Mouse (Mus musculus): Measurements from ENCODE around the gene Kcnj1. TPM values are rescaled to one million over a fixed set of nuclear protein-coding genes. Genes with fewer than 3 reads are reported as not detected.

Gene Kcnj1
- polyA plus RNA-seq (2012; rRNA removed) (not detected in 2 replicates), polyA plus RNA-seq (2014; fragmentation: Nextera tagmentation; extraction: Ambion mirVana) (not detected in 2 replicates)

DNA sequence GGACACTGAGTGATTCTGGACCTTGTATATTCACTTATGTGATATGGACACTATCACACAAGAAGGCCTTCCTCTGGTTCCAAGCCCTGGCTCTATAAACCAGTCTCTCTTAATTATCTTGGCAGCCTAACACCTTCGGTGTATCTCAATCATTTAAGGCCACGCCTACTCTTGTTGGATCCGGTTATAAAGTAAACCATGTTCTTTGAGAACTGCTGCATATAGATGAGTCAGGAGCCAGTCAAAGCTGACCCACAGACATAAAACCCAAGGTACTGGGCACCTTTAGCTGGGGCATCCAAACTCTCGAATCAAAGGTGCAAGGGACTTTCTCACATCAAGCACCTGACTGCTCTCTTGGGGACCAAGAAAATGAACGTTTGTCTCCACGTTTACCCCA, at the start of gene Kcnj1:
Kcnj1 (plus strand) TSS at position 292 of the 400 bp plus-strand sequence.
- no peak within 1 kb of the TSS for H3K4me2 ChIP-seq (replicated peaks; ENCODE audit: low read depth, low read length, severe bottlenecking)
- WGBS = 85% methylated on average over 6 of the region's 6 CpGs
- no peaks in the 10 kb centered on the region for H3K36me3 ChIP-seq (ENCODE audit: control insufficient read depth, insufficient read depth, low read length)
- H3K27ac ChIP-seq (replicated peaks; ENCODE audit: low read depth, low read length) = no peak within 1 kb of the TSS
- DNase-seq (ENCODE audit: low spot score) = no peak
- H3K9ac ChIP-seq (ENCODE audit: low read depth, low read length, severe bottlenecking) = no peak within 1 kb of the TSS
- no peak for TF ChIP-seq POLR2A (IDR thresholded peaks at IDR 0.05; ENCODE audit: borderline replicate concordance, extremely low read depth, insufficient read depth, insufficient read length)
- H3K9me3 ChIP-seq (ENCODE audit: control insufficient read depth, low read length) = no peaks in the 10 kb centered on the region
- no peaks in the 10 kb centered on the region for H3K4me1 ChIP-seq (ENCODE audit: control insufficient read depth, insufficient read depth, low read length)
- ATAC-seq (ENCODE audit: low FRiP score, low read depth) = no peak
- H3K27me3 ChIP-seq (ENCODE audit: control insufficient read depth, insufficient read depth, low read length) = no peaks in the 10 kb centered on the region
- H3K4me3 ChIP-seq (replicated peaks; ENCODE audit: low read length) = no peak within 1 kb of the TSS

DNA sequence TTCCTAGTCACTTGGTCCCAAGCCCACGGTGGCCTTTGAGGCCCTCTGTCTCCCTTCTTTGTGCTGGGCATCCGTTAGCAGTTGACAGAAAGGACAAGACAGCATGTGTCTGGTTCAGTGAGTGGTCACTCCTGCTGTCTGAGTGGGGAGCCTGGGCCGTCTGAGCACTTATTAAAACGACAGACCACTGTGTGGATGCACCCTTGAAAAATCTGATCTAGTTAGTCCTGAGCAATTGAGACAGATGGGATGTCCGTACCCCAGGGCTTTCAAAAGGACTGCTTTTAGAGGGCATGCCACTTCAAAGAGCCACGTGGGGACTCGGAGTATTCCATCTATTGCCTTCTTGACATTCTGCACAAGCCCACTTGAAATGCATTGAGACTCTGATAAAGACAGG, 48.7 kb upstream of the Kcnj1 start:
- ATAC-seq (ENCODE audit: low FRiP score, low read depth) = no peak
- H3K4me3 ChIP-seq (replicated peaks; ENCODE audit: low read length) = no peak overlapping the region
- H3K27ac ChIP-seq (replicated peaks; ENCODE audit: low read depth, low read length) = no peak overlapping the region
- no peaks in the 10 kb centered on the region for H3K4me1 ChIP-seq (ENCODE audit: control insufficient read depth, insufficient read depth, low read length)
- no peak overlapping the region for H3K4me2 ChIP-seq (replicated peaks; ENCODE audit: low read depth, low read length, severe bottlenecking)
- H3K36me3 ChIP-seq (ENCODE audit: control insufficient read depth, insufficient read depth, low read length) = no peaks in the 10 kb centered on the region
- no peak for TF ChIP-seq POLR2A (IDR thresholded peaks at IDR 0.05; ENCODE audit: borderline replicate concordance, extremely low read depth, insufficient read depth, insufficient read length)
- no peak overlapping the region for H3K9ac ChIP-seq (ENCODE audit: low read depth, low read length, severe bottlenecking)
- WGBS = 51% methylated on average over 7 of the region's 7 CpGs
- H3K9me3 ChIP-seq (ENCODE audit: control insufficient read depth, low read length) = no peaks in the 10 kb centered on the region
- H3K27me3 ChIP-seq (ENCODE audit: control insufficient read depth, insufficient read depth, low read length) = no peaks in the 10 kb centered on the region
- DNase-seq (ENCODE audit: low spot score) = no peak

DNA sequence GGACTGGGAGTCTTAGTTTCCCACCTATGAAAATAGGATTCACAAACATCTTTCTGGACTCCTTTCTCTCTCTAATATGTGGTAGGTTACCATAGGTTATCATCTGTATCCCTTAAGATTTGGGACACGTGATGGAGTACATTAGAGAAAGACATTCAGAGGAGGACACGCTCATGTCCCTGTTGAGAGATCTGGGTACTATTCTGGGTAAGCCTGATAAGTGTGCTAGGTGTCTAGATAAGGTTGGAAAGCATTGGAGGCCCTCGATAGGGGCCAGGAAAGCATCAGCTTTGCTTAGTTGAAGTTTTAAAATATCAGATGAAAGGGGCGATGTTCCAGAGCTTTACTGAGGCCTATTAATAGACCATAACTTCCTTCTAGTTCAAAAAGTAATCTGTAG, 43.5 kb upstream of the Kcnj1 start:
- DNase-seq (ENCODE audit: low spot score) = no peak
- Histone ChIP-seq H3K9ac (ENCODE audit: low read depth, low read length, severe bottlenecking) (no peak overlapping the region), H3K4me2 (replicated peaks; ENCODE audit: low read depth, low read length, severe bottlenecking) (no peak overlapping the region), H3K4me1 (ENCODE audit: control insufficient read depth, insufficient read depth, low read length) (no peaks in the 10 kb centered on the region), H3K27ac (replicated peaks; ENCODE audit: low read depth, low read length) (no peak overlapping the region), H3K9me3 (ENCODE audit: control insufficient read depth, low read length) (no peaks in the 10 kb centered on the region), H3K27me3 (ENCODE audit: control insufficient read depth, insufficient read depth, low read length) (no peaks in the 10 kb centered on the region), H3K36me3 (ENCODE audit: control insufficient read depth, insufficient read depth, low read length) (no peaks in the 10 kb centered on the region), H3K4me3 (replicated peaks; ENCODE audit: low read length) (no peak overlapping the region)
- WGBS = 91% methylated on average over 4 of the region's 4 CpGs
- no peak for TF ChIP-seq POLR2A (IDR thresholded peaks at IDR 0.05; ENCODE audit: borderline replicate concordance, extremely low read depth, insufficient read depth, insufficient read length)
- ATAC-seq (ENCODE audit: low FRiP score, low read depth) = no peak

DNA sequence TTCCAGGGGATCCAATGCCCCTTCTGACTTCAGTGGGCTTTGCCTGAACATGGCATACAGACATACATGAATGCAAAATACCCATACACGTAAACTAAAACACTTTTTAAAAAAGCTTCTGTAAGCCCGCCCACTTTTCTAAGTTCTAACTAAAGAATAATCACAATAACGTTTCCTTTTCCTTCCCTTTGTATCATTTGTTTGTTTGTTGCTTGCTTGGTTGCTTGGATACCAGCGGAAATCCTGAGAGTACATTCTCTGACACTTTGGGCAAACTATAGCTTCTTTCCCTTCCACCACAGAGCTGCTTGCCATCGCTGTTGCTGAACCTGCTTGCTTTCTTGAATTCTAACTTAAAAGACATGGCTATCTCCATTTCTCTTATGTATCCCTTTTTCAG, 41.1 kb upstream of the Kcnj1 start:
- Histone ChIP-seq H3K4me3 (replicated peaks; ENCODE audit: low read length) (no peak overlapping the region), H3K36me3 (ENCODE audit: control insufficient read depth, insufficient read depth, low read length) (no peaks in the 10 kb centered on the region), H3K27me3 (ENCODE audit: control insufficient read depth, insufficient read depth, low read length) (no peaks in the 10 kb centered on the region), H3K9me3 (ENCODE audit: control insufficient read depth, low read length) (no peaks in the 10 kb centered on the region), H3K4me2 (replicated peaks; ENCODE audit: low read depth, low read length, severe bottlenecking) (no peak overlapping the region), H3K27ac (replicated peaks; ENCODE audit: low read depth, low read length) (no peak overlapping the region), H3K4me1 (ENCODE audit: control insufficient read depth, insufficient read depth, low read length) (no peaks in the 10 kb centered on the region), H3K9ac (ENCODE audit: low read depth, low read length, severe bottlenecking) (no peak overlapping the region)
- no peak for TF ChIP-seq POLR2A (IDR thresholded peaks at IDR 0.05; ENCODE audit: borderline replicate concordance, extremely low read depth, insufficient read depth, insufficient read length)
- ATAC-seq (ENCODE audit: low FRiP score, low read depth) (no peak), DNase-seq (ENCODE audit: low spot score) (no peak)
- WGBS = 78% methylated on average over 5 of the region's 5 CpGs

DNA sequence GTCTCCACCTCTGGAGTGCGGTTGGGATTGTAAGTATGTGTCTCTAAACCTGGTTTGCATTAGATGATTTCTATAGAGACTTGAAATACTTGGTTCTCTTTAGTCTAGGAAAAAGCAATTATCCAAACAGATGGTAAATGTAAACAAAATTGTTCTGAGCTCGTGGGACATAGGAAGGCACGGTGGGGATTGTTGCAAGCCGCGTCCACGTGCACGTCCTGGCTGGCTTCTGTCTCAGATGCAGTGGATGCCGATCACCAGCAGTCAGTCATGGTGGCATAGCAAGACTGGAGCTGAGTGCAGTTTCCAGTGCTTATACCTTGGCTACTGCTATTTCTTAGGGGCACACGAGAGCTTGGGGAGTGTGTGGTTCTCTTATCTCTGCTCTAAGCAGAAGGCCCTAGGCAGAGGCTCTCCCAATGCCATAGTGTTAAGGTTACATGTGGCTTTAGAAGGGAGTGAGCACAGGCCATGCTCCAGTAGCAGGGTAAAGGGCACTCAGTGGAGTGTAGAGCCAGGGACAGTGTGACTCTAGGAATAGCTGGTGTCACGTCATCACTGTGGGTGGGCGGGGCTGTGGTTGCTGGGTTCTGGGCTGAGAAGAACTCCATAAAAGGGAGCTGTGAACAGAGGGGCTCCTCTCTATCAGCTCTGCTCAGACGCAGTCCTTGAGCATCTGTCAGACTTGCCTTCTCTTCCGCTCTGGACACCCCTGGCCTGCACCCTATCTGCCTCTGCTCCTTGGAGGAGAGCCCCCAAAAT, 36.7 kb upstream of the Kcnj1 start:
- Histone ChIP-seq H3K4me2 (replicated peaks; ENCODE audit: low read depth, low read length, severe bottlenecking) (no peak overlapping the region), H3K9ac (ENCODE audit: low read depth, low read length, severe bottlenecking) (no peak overlapping the region), H3K4me1 (ENCODE audit: control insufficient read depth, insufficient read depth, low read length) (no peaks in the 10 kb centered on the region), H3K4me3 (replicated peaks; ENCODE audit: low read length) (no peak overlapping the region), H3K36me3 (ENCODE audit: control insufficient read depth, insufficient read depth, low read length) (no peaks in the 10 kb centered on the region), H3K27me3 (ENCODE audit: control insufficient read depth, insufficient read depth, low read length) (no peaks in the 10 kb centered on the region), H3K27ac (replicated peaks; ENCODE audit: low read depth, low read length) (no peak overlapping the region), H3K9me3 (ENCODE audit: control insufficient read depth, low read length) (no peaks in the 10 kb centered on the region)
- ATAC-seq (ENCODE audit: low FRiP score, low read depth) = no peak
- DNase-seq (ENCODE audit: low spot score) = no peak
- 68% methylated on average over 13 of the region's 13 CpGs for WGBS
- TF ChIP-seq POLR2A (IDR thresholded peaks at IDR 0.05; ENCODE audit: borderline replicate concordance, extremely low read depth, insufficient read depth, insufficient read length) = no peak

Data from limb, embryonic 14.5 days (tissue).